Mouse (Mus musculus) stomach, postnatal 0 days (tissue): ENCODE results near the gene H2-Ab1. TPM values are rescaled to one million over a fixed set of nuclear protein-coding genes. Genes with fewer than 3 reads are reported as not detected.
"Not testable (repeated sequence)": the region's sequence is repeated elsewhere in the genome, so short reads cannot be mapped to it uniquely, and the experiment has no call there.

Experiments
- ATAC-seq: fragments of 200-750 bp; cut with Nextera tagmentation; 2 replicates; pipeline ENCODE4 v1.8.0; 2017; ENCODE audit not compliant: low FRiP score, low TSS enrichment
- DNase-seq: peaks from one replicate; pipeline ENCODE4 v3.0.0-alpha.2; 2016; ENCODE audit warnings: low spot score
- H3K27ac ChIP-seq: fragments of 300-500 bp; sonication (generic); replicated peaks from 2 replicates; pipeline ENCODE4 v1.5.1; 2014; ENCODE audit warnings: mild to moderate bottlenecking, control low read depth
- H3K27me3 ChIP-seq: fragments of 300-500 bp; sonication (generic); 2 replicates; pipeline ENCODE4 v1.6.1; 2014; ENCODE audit warnings: low read length; ENCODE audit not compliant: control insufficient read depth, insufficient read depth
- H3K36me3 ChIP-seq: fragments of 300-500 bp; sonication (generic); 2 replicates; pipeline ENCODE4 v1.6.1; 2014; ENCODE audit warnings: low read length, mixed read lengths; ENCODE audit not compliant: control insufficient read depth, insufficient read depth
- H3K4me1 ChIP-seq: fragments of 300-500 bp; sonication (generic); replicated peaks from 2 replicates; pipeline ENCODE4 v1.6.1; 2014; ENCODE audit warnings: antibody characterized with exemption; ENCODE audit not compliant: control insufficient read depth, insufficient read depth
- H3K4me2 ChIP-seq: fragments of 300-500 bp; sonication (generic); replicated peaks from 2 replicates; pipeline ENCODE4 v1.6.1; 2014; ENCODE audit warnings: low read depth, mild to moderate bottlenecking, control low read depth, moderate library complexity
- H3K4me3 ChIP-seq: fragments of 300-500 bp; sonication (generic); 2 replicates; pipeline ENCODE4 v1.5.1; 2014; ENCODE audit warnings: low read depth, low read length, control low read depth
- H3K9ac ChIP-seq: fragments of 300-500 bp; sonication (generic); 2 replicates; pipeline ENCODE4 v1.6.1; 2014; ENCODE audit warnings: mild to moderate bottlenecking, low read length, control low read depth, mixed read lengths
- H3K9me3 ChIP-seq: fragments of 300-500 bp; sonication (generic); 2 replicates; pipeline ENCODE4 v1.6.1; 2016; ENCODE audit warnings: low read length; ENCODE audit not compliant: control insufficient read depth
- CTCF ChIP-seq: IDR thresholded peaks from 2 replicates; pipeline ENCODE4 v1.5.1; 2016; ENCODE audit warnings: antibody characterized with exemption, low read depth, mild to moderate bottlenecking, moderate library complexity
- EP300 ChIP-seq: optimal IDR thresholded peaks from 2 replicates; pipeline ENCODE3; 2016; ENCODE audit warnings: antibody characterized with exemption
- WGBS: fragments of 180-500 bp; shearing (Covaris S2); extraction: QIAGEN DNeasy Blood & Tissue Kit; methylation state at CpG from one replicate; pipeline ENCODE4 v1.1.7; 2014; 5-methylcytosine and 5-hydroxymethylcytosine counted together
- polyA plus RNA-seq: library from polyadenylated mRNA; unstranded; fragments of >200 nt; fragmentation: Nextera tagmentation; extraction: Ambion mirVana; gene quantifications from 2 replicates; pipeline ENCODE4 v1.2.1, GENCODE M21; 2015

Gene H2-Ab1
- polyA plus RNA-seq, 1 experiment from 2014 or later, result 20.1 TPM

- no peaks in the 10 kb centered on the region for H3K27me3 ChIP-seq
- no peaks in the 10 kb centered on the region for H3K4me1 ChIP-seq
- H3K9ac ChIP-seq, result no peak overlapping the region
- WGBS, result 80% methylated on average over 4 of the region's 4 CpGs
- no peak for TF ChIP-seq EP300
- no peak for TF ChIP-seq CTCF
- no peaks in the 10 kb centered on the region for H3K36me3 ChIP-seq
- no peak overlapping the region for H3K4me3 ChIP-seq
- H3K9me3 ChIP-seq, result no peaks in the 10 kb centered on the region
- ATAC-seq (no peak), DNase-seq (no peak)
- no peak overlapping the region for H3K4me2 ChIP-seq
- H3K27ac ChIP-seq, result no peak overlapping the region
Measured at GRCm38 (mm10) chr17:34308161-34308560, 50.7 kb downstream of the H2-Ab1 start.

DNA sequence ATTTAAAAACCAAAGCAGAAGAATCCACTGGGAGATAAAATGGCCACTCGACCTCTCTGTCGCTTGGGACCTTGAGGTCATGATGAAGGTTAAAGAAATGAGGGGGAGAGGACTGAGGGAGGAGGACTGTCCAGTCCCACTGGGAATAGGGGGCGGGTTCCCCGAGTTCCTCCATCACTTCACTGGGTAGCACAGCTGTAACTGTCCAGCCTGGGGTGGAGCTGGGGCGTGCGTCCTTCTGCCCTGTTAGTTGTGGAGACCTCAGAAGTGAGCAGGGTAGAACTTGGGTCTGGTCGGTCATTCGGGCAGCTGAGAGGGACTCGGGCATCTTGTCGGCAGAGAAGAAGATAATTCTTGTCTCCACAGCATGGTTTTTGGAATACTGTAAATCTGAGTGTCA, 51.7 kb downstream of the H2-Ab1 start:
- ATAC-seq (no peak), DNase-seq (no peak)
- WGBS, result 26% methylated on average over 10 of the region's 10 CpGs
- H3K9ac ChIP-seq, result peak overlapping the region; percentile 59
- H3K36me3 ChIP-seq, result no peaks in the 10 kb centered on the region
- no peaks in the 10 kb centered on the region for H3K4me1 ChIP-seq
- H3K27ac ChIP-seq, result no peak overlapping the region
- peak overlapping the region; percentile 52 for H3K4me3 ChIP-seq
- no peaks in the 10 kb centered on the region for H3K27me3 ChIP-seq
- TF ChIP-seq EP300 (no peak), CTCF (no peak)
- no peaks in the 10 kb centered on the region for H3K9me3 ChIP-seq
- H3K4me2 ChIP-seq, result peak overlapping the region; percentile 74

DNA sequence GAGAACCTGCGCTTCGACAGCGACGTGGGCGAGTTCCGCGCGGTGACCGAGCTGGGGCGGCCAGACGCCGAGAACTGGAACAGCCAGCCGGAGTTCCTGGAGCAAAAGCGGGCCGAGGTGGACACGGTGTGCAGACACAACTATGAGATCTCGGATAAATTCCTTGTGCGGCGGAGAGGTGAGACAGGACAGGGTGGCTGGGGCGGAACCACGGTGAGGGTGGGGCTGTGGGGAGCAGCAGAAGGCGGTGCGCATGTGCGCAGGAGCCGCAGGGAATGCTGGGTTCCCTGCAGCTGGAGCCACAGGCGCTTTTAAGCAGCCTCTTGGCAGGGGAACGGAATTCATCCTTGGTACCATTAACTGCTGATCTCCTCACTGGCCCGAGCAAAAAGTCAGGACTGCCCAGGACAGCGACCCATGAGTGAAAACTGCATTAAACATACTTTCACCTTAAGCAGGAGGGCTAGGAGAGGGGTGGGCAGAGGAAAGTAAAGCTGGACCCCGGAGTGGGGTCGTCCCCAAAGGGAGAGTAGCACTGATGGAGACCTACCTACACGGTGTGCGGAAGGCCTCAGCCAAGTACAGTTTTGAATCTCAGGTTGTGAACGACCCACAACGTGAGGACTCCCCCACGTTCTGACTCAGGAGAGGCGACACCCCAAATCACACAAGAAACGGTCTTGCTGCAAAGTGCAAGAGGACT, 52.3 kb downstream of the H2-Ab1 start:
- no peaks in the 10 kb centered on the region for H3K27me3 ChIP-seq
- H3K9me3 ChIP-seq, result no peaks in the 10 kb centered on the region
- peak; percentile 76 for DNase-seq
- TF ChIP-seq CTCF (no peak), EP300 (no peak)
- H3K27ac ChIP-seq, result no peak overlapping the region
- H3K4me1 ChIP-seq, result no peaks in the 10 kb centered on the region
- H3K36me3 ChIP-seq, result no peaks in the 10 kb centered on the region
- peak overlapping the region; percentile 74 for H3K4me2 ChIP-seq
- 28% methylated on average over 38 of the region's 38 CpGs for WGBS
- peak; percentile 83 for ATAC-seq
- peak overlapping the region; percentile 59 for H3K9ac ChIP-seq
- peak overlapping the region; percentile 52 for H3K4me3 ChIP-seq

DNA sequence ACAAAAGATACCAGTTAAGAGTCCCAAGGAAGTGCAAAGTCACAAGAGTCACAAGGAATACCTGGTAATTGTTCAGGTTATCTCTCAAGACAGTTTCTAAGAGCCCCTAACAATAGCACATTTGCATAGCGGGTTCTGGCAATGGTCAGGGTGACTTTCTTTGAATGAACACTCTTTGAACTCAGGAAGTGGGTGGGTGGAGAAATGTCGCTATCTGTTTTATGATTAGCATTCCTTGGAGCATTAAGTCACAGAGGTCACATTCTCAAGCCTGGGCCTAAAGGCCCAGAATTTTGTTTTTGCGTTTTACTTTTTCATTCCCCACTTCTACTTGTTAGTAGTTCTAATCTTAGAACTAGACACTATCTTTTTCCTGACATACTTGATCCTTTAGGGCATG, 53.0 kb downstream of the H2-Ab1 start:
- H3K4me3 ChIP-seq, DNase-seq, H3K9ac ChIP-seq, H3K36me3 ChIP-seq, H3K4me1 ChIP-seq, H3K27me3 ChIP-seq, H3K27ac ChIP-seq, ATAC-seq, H3K4me2 ChIP-seq, H3K9me3 ChIP-seq: not testable (repeated sequence)
- 77% methylated on average over 3 of the region's 3 CpGs for WGBS

GRCm38 (mm10) chr17:34312185-34312584, 54.7 kb downstream of the H2-Ab1 start:
- H3K36me3 ChIP-seq, result no peaks in the 10 kb centered on the region
- H3K4me3 ChIP-seq, result no peak overlapping the region
- H3K9ac ChIP-seq, result no peak overlapping the region
- no peak overlapping the region for H3K4me2 ChIP-seq
- no peak overlapping the region for H3K27ac ChIP-seq
- H3K9me3 ChIP-seq, result no peaks in the 10 kb centered on the region
- WGBS, result 82% methylated on average over 1 of the region's 1 CpGs
- H3K27me3 ChIP-seq, result no peaks in the 10 kb centered on the region
- no peak for TF ChIP-seq CTCF
- TF ChIP-seq EP300, result no peak
- no peak for DNase-seq
- H3K4me1 ChIP-seq, result no peaks in the 10 kb centered on the region
- ATAC-seq, result no peak

- Histone ChIP-seq H3K9me3 (no peaks in the 10 kb centered on the region), H3K27me3 (no peaks in the 10 kb centered on the region), H3K4me3 (no peak overlapping the region), H3K4me1 (no peaks in the 10 kb centered on the region), H3K4me2 (no peak overlapping the region), H3K27ac (no peak overlapping the region), H3K9ac (no peak overlapping the region), H3K36me3 (no peaks in the 10 kb centered on the region)
- TF ChIP-seq CTCF, result peak; percentile 95
- TF ChIP-seq EP300, result no peak
- DNase-seq, result peak; percentile 82
- 28% methylated on average over 3 of the region's 3 CpGs for WGBS
- peak; percentile 60; the same call in 1 of the 2 replicates for ATAC-seq
Measured at GRCm38 (mm10) chr17:34313393-34313792, 55.9 kb downstream of the H2-Ab1 start.
